In the genomic region with DNA sequence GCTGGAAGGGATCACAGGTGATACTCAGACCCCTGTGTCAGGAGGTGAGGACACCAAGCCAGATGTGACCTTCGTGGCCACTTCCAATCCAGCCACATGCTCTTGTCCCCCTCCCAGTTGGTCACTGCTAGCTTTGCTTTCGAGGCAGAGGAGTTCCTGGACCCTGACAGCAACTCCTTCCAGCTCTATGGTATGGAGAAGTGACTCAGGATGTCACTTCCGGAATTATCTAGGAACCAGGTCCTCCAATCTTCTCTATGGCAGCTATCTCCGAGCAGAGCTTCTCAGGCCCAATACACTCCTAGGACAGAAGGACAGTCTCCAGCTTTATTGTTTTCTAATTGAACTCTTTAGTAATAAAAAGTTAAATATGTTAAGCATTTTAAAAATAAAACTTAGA, we compare ENCODE assay signal across 42 mouse cellular contexts. TPM values are rescaled to one million over a fixed set of nuclear protein-coding genes. Genes with fewer than 3 reads are reported as not detected.
"Had no signal": no experiment of that assay in that cellular context is flagged by ENCODE, and none has a peak within 500 bp of the region (broad histone marks: within the 10 kb centered on the region; RNA-seq: fewer than 3 reads in every experiment).

A gene (minus strand): TSS at position 202 of the 400 bp plus-strand sequence.

RNA-seq across cellular contexts. Expression of the gene that starts here (rescaled TPM):
- total RNA-seq: heart, postnatal 10 days; heart, postnatal 14 days; heart, postnatal 25 days; heart, postnatal 36 days; heart, postnatal 4 days; hematopoietic stem cell, adult 5-6 weeks; hindbrain, postnatal 0 days; layer of hippocampus, adult 18-20 months; layer of hippocampus, adult 2 months; layer of hippocampus, adult 8-10 months; layer of hippocampus, postnatal 10 days; layer of hippocampus, postnatal 14 days; layer of hippocampus, postnatal 25 days; layer of hippocampus, postnatal 36 days; left cerebral cortex, adult 18-20 months; left cerebral cortex, adult 2 months; left cerebral cortex, adult 8-10 months had no signal
- polyA plus RNA-seq: heart, embryonic 11.5 days; heart, embryonic 12.5 days; heart, embryonic 13.5 days; heart, embryonic 14.5 days; heart, embryonic 15.5 days; heart, embryonic 16.5 days; heart, postnatal 0 days; hindbrain, embryonic 10.5 days; hindbrain, embryonic 11.5 days; hindbrain, embryonic 12.5 days; hindbrain, embryonic 13.5 days; hindbrain, embryonic 14.5 days; hindbrain, embryonic 15.5 days; hindbrain, embryonic 16.5 days; hindbrain, postnatal 0 days; inflammation-experienced regulatory T-cells, adult 6 months; intestine, embryonic 14.5 days; intestine, embryonic 15.5 days; intestine, embryonic 16.5 days; intestine, postnatal 0 days; kidney, adult 2 months; kidney, embryonic 14.5 days; kidney, embryonic 15.5 days; kidney, embryonic 16.5 days; kidney, postnatal 0 days; large intestine, adult 2 months had no signal
